Mouse (Mus musculus) ES-Bruce4 (cell line): Measurements from ENCODE around the gene Cyb5r4. TPM values are rescaled to one million over a fixed set of nuclear protein-coding genes. Genes with fewer than 3 reads are reported as not detected.
"Not testable (repeated sequence)": the region's sequence is repeated elsewhere in the genome, so short reads cannot be mapped to it uniquely, and the experiment has no call there.

Source experiments
- H3K27ac ChIP-seq: 2 replicates; pipeline ENCODE4 v1.5.1; 2012; ENCODE audit warnings: low read length, inconsistent platforms; ENCODE audit not compliant: insufficient read depth
- H3K27me3 ChIP-seq: 2 replicates; pipeline ENCODE4 v1.6.1; 2012; ENCODE audit warnings: mild to moderate bottlenecking, low read length, inconsistent platforms; ENCODE audit not compliant: control insufficient read depth, poor library complexity, insufficient read depth, severe bottlenecking
- H3K36me3 ChIP-seq: 2 replicates; pipeline ENCODE4 v1.6.1; 2012; ENCODE audit warnings: inconsistent platforms, mild to moderate bottlenecking, low read length, moderate library complexity; ENCODE audit not compliant: control insufficient read depth, poor library complexity, insufficient read depth, severe bottlenecking
- H3K4me1 ChIP-seq: one replicate; pipeline ENCODE4 v1.8.1; 2011; ENCODE audit warnings: low read length; ENCODE audit not compliant: control insufficient read depth, insufficient read depth
- H3K4me3 ChIP-seq: 2 replicates; pipeline ENCODE4 v1.5.1; 2011; ENCODE audit warnings: low read depth, mild to moderate bottlenecking, low read length
- H3K9ac ChIP-seq: 2 replicates; pipeline ENCODE4 v1.6.1; 2012; ENCODE audit warnings: low read depth, mild to moderate bottlenecking, inconsistent platforms; ENCODE audit not compliant: poor library complexity, severe bottlenecking
- H3K9me3 ChIP-seq: replicated peaks from 2 replicates; pipeline ENCODE4 v1.6.1; 2012; ENCODE audit warnings: mild to moderate bottlenecking, low read length, inconsistent platforms; ENCODE audit not compliant: control insufficient read depth, poor library complexity, insufficient read depth, severe bottlenecking
- CTCF ChIP-seq: IDR thresholded peaks from one replicate; pipeline ENCODE4 v1.8.1; 2011; ENCODE audit warnings: low read depth, low read length
- EP300 ChIP-seq: IDR thresholded peaks from 2 replicates; pipeline ENCODE4 v1.6.1; 2011; ENCODE audit warnings: low read depth, low read length; ENCODE audit not compliant: insufficient read depth
- POLR2A ChIP-seq: IDR thresholded peaks from one replicate; pipeline ENCODE4 v1.8.1; 2011; ENCODE audit warnings: low read length; ENCODE audit not compliant: insufficient read depth
- polyA plus RNA-seq: library from polyadenylated mRNA; stranded (reverse); fragments of >200 nt; gene quantifications from 2 replicates; pipeline ENCODE4 v1.2.4, GENCODE M21; 2011; ENCODE audit warnings: low read depth; ENCODE audit not compliant: missing spikeins, insufficient read depth, insufficient read length

The Cyb5r4 gene
- polyA plus RNA-seq, 1 experiment: 51.0 TPM

DNA sequence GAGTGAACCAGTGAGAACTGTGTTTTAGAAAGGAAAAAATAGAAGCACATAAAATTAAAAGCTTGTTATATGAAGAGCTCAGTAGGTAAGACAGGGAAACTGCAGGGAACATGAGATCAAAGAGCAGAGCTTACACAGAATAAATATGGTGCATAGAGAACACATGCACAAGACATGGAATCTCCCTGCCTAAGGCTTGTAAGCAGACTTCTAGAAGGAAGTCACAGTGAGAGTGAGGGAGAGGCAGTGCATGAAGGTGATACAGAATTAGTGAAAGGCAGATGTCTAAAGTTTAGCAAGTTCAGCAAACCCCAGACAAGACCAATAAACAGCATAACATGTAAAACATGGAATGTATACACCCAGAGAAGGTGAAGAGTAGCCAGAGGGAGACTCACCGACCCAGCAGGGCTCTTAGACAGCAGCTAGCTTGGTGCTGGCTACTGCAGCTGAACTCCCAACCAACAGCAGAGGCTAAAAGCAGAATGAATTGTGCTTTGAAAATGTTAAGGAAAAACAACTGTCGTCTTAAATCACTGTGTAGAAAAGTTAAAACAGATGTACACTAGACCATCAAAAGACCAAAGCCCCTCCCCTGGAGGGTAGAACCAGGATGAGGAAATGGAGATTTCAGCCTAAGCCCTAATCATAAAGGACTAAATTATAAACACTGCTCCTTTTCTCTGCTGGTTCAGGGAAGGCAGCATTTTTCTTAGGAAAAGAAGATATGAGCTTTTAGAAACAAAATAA, 13.2 kb downstream of the Cyb5r4 start:
- H3K4me1 ChIP-seq: no peaks in the 10 kb centered on the region
- H3K27ac ChIP-seq: no peak overlapping the region
- no peak for TF ChIP-seq POLR2A
- no peak for TF ChIP-seq EP300
- no peak for TF ChIP-seq CTCF
- no peak overlapping the region for H3K9ac ChIP-seq
- no peaks in the 10 kb centered on the region for H3K9me3 ChIP-seq
- H3K36me3 ChIP-seq: no peaks in the 10 kb centered on the region; the same call in 1 of the 2 replicates
- no peak overlapping the region for H3K4me3 ChIP-seq
- no peaks in the 10 kb centered on the region for H3K27me3 ChIP-seq

- H3K36me3 ChIP-seq: no peaks in the 10 kb centered on the region
- H3K4me1 ChIP-seq: no peaks in the 10 kb centered on the region
- no peaks in the 10 kb centered on the region for H3K9me3 ChIP-seq
- no peak for TF ChIP-seq EP300
- no peak for TF ChIP-seq CTCF
- TF ChIP-seq POLR2A: no peak
- no peak overlapping the region for H3K27ac ChIP-seq
- H3K4me3 ChIP-seq: no peak overlapping the region
- no peak overlapping the region for H3K9ac ChIP-seq
- H3K27me3 ChIP-seq: no peaks in the 10 kb centered on the region
Observed at GRCm38 (mm10) chr9:87049425-87049824, 27.6 kb downstream of the Cyb5r4 start.

GRCm38 (mm10) chr9:87055547-87056235, 33.9 kb downstream of the Cyb5r4 start:
- no peak overlapping the region for H3K27ac ChIP-seq
- no peaks in the 10 kb centered on the region for H3K4me1 ChIP-seq
- H3K4me3 ChIP-seq: no peak overlapping the region
- H3K9ac ChIP-seq: no peak overlapping the region
- no peak for TF ChIP-seq CTCF
- no peak for TF ChIP-seq POLR2A
- no peak for TF ChIP-seq EP300
- H3K9me3 ChIP-seq: no peaks in the 10 kb centered on the region
- H3K27me3 ChIP-seq: no peaks in the 10 kb centered on the region
- peaks cover 2% of the 10 kb centered on the region; the same call in 1 of the 2 replicates for H3K36me3 ChIP-seq

GRCm38 (mm10) chr9:87062337-87062736, 40.5 kb downstream of the Cyb5r4 start:
- Histone ChIP-seq H3K27ac (no peak overlapping the region), H3K36me3 (no peaks in the 10 kb centered on the region; the same call in 1 of the 2 replicates), H3K4me1 (no peaks in the 10 kb centered on the region), H3K4me3 (no peak overlapping the region), H3K27me3 (no peaks in the 10 kb centered on the region), H3K9ac (no peak overlapping the region), H3K9me3 (no peaks in the 10 kb centered on the region)
- TF ChIP-seq POLR2A (no peak), CTCF (no peak), EP300 (no peak)

DNA sequence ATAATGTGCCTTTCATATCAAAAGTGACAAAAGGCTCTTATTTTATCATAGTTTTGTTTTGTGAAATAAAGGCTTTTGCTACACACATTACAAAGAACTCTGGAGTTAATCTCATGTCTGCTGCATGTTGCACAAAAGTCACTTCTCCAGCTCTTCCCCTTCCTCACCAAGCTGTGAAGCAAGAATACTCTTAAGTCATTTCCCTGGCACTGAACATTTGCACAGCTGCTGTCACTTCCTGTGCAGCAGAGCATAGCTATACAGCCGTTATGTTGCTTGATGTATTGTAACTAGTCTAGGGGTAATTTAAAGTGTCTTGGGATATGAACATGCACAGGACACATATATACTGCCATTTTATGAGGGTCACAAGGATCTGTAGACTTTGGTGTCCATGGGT, 46.3 kb downstream of the Cyb5r4 start:
- H3K4me3 ChIP-seq: no peak overlapping the region

GRCm38 (mm10) chr9:87071566-87071965, 49.8 kb downstream of the Cyb5r4 start:
- not testable (repeated sequence) for H3K36me3 ChIP-seq, H3K27me3 ChIP-seq, H3K27ac ChIP-seq, H3K4me1 ChIP-seq, H3K4me3 ChIP-seq, H3K9ac ChIP-seq
- H3K9me3 ChIP-seq: peaks cover 20% of the 10 kb centered on the region

More for the DNA sequence above, 46.3 kb downstream of the Cyb5r4 start:
- no peak overlapping the region for H3K9ac ChIP-seq
- peaks cover 5% of the 10 kb centered on the region for H3K36me3 ChIP-seq
- no peaks in the 10 kb centered on the region for H3K27me3 ChIP-seq
- peaks cover 20% of the 10 kb centered on the region for H3K9me3 ChIP-seq
- no peaks in the 10 kb centered on the region for H3K4me1 ChIP-seq
- TF ChIP-seq CTCF: no peak
- no peak overlapping the region for H3K27ac ChIP-seq
